Mouse (Mus musculus) adrenal gland, adult 18-20 months (tissue): ENCODE data around the gene Mri1. TPM values are rescaled to one million over a fixed set of nuclear protein-coding genes. Genes with fewer than 3 reads are reported as not detected.

ENCODE experiments used
- DNase-seq, 2 experiments: peaks; one replicate each; pipeline ENCODE4 v3.0.0; 2021 to 2022; ENCODE audit warnings: low spot score in 2 of 2
- long read RNA-seq, 2 experiments: library from polyadenylated mRNA; stranded (forward); transcript quantifications; one replicate each; pipeline ENCODE4 v2.0.0; 2021
- total RNA-seq, 2 experiments: library from RNA; stranded (reverse); gene quantifications; 1 replicate in 1 of 2; 2 replicates in 1 of 2; pipeline ENCODE4 v1.2.3; 2021

The Mri1 gene
- total RNA-seq, result 10 to 100 TPM; 26.2 to 33.4 TPM
- long read RNA-seq, experiment 1, transcript Mri1-203 (5 exons, 2,819 nt), result major isoform, 10 of 13 reads
- long read RNA-seq, experiment 1, partial matches to known transcripts, result 1 of 13 reads
- long read RNA-seq, experiment 1, other reads (novel, unspliced or antisense), result 2 of 13 reads
- long read RNA-seq, experiment 2, transcript Mri1-203 (5 exons, 2,819 nt), result major isoform, 46 of 59 reads
- long read RNA-seq, experiment 2, partial matches to known transcripts, result 5 of 59 reads
- long read RNA-seq, experiment 2, other reads (novel, unspliced or antisense), result 7 of 59 reads

DNA sequence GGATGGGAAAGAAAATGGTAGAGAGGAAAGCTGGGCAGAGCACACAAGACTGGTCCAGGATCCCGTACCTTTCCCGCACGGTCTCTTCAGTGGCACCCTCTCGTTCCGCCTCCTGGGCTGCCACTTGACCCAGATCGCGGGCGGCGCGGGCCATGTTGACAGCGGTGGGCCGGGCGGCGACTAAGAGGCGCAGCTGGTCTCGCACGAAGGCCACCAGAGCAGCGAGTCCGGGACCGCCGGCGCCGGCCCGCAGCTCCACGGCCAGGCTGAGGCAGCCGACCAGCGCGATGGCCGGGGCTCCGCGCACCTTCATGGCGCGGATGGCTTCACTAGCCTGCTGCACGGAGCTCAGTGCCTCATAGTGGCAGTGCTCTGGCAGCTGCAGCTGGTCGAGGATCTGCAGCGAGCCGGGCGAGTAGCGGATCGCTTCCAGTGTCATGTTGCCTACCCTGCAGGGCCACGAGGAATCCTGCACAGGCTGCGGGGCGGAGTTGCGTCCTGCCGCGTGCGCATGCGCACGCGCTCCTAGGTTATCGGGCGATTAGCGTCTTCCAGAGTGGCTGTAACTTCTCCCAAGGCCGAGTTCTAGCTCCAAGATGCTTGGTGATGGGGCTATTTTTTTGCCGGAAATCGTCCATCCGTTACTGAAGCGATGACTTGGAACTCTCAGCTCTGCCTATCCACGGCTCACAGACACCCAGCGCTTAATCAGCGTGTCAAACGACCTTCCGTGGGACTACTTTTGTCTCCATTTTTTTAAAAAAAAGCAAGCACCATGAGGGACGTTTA, at the start of gene Mri1:
Mri1 (minus strand) TSS at position 505 of the 789 bp plus-strand sequence.
- peak; percentile 70 to 74 for DNase-seq

DNA sequence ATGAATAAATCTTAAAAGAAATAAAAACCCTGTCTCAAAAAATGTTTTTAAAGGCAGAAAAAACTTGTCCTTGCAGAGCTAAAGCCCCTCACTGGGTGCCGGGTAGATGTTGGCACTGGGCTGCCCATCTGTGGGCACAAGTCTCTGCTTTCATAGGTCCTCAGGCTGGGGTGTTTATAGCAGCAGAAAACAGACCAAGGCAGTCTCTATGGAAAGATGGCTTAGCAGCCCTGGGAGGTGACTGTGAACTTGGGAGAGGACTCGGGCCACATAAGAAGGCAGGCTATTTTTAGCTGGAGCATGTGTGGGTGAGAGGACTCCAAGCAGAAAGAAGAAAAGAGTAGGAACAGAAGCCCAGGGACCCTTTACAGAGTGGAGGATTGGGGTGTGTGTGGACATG, 46.8 kb upstream of the Mri1 start:
- DNase-seq, result no peak

DNA sequence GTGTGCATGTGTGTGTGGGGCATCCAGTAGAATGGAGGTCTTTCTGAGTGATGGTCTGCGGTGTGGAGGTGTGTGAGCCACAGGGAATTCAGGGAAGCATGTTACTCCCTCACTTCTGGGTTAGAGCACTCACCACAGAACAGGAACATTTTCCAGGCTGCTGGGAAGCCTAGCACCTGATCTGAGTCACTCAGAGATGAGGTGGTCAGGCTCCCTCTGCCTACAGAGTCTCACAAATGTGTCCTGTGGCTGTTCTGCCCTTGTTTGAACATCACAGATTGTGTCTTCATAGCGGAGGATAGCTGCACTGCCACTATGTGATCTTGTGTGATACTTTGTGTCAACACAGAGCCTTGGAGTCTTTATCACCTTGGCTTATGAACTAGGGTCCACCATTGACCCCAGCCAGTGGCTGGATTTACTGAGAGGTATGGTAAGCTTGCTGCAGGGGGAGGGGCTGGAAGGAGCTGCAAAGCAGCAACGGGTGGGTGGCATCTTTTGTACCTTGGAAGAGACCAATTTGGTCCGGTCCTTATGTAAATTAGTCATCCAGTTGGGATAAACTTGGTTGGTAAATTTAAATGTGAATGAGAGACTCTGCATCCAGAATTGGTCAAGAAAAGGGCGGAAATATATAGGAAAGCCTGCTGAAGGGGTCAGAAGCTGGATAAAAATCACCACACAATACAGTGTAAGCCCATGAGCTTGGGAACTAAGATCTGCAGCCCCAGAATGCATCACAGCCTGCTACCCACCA, 40.1 kb upstream of the Mri1 start:
- DNase-seq, result no peak

DNA sequence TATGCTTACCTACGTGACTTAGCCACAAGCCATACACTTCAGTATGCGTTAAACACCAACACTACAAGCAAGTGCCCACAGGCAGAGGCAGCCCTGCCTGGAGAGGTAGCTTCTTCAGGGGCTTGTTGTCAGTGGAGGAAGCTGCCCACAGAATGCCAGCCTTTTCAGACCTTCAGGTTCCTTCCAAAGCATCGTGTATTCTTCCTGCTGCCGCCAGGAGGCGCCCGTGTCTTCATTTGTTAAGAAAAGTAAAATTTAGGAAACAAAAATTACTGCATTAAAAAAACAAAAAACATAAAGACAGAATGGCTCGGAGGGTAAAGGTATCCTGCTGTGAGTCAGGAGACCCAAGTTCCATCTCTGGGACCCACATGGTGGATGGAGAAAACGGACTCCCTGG, 34.6 kb upstream of the Mri1 start:
- peak; percentile 40 to 66 for DNase-seq

DNA sequence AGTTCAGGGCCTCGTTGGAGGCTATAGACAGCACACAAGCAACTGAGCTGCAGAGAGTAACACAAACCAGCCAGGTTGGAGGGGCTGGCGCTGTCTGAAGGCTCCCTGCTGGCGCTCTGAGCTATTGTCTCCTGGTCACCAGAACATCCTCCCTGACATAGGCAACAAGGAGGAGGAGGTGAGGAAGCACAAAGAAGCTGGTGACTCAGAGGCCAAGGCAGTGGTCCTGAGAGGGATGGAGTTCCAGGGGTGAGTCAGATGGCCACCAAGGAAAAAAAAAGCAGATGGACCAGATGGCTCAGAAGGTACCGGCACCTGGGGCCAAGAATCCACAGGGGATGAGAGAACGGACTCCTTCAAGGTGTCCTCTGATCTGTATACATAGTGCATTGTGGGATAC, 34.0 kb upstream of the Mri1 start:
- DNase-seq, result peak in 1 of 2 experiments; percentile 12

DNA sequence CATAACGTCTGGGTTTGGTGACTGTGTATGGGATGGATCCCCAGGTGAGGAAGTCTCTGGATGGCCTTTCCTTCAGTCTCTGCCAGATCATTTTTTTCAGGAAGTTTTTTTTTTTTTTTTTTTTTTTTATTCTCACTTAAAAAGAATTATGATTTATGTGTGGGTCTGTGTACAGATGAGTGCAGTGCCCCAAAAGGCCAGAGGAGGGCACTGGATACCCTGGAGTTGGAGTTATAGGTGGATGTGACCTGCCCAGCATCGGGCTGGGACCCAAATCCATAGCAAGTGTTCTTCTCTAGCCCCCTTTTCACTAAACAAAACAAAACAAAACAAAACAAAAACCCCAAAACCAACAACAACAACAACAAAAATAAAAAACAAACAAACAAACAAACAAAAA, 31.8 kb upstream of the Mri1 start:
- peak in 1 of 2 experiments; percentile 18 for DNase-seq

DNA sequence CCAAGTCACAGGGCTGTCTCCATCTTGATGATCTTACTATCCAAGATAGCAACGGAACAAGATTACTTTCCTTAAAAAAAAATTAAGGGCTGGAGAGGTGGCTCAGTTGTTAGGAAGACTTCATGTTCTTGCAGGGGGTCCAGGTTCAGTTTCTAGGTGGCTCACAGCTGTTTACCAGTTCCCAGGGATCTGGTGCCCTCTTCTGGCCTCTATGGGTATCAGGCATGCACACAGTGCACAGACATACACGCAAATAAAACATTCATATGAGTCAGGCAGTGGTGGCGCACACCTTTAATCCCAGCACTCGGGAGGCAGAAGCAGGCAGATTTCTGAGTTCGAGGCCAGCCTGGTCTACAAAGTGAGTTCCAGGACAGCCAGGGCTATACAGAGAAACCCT, 28.5 kb upstream of the Mri1 start:
- DNase-seq, result peak; percentile 30 to 42

DNA sequence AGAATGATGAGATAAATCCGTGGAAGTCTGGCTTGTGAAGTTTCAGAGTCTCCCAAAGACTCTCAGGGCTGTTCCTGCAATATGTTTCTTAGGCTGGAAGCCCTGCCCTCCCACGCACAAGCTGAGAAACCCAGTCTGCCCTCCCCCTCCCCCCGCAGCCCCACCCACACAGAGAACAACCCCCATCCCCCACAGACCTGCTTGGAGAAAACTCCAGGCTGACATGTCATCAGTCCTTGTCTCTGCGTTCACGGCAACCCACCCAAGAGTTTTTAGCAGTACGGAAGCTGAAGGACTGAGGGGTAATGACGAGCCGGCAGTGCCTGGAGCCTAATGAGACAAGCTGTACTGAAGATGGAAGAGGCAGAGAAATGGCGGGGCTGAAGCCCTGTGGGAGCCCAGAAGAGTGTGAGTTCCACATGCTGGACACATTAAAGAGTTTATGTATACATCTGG, 27.5 kb upstream of the Mri1 start:
- peak in 1 of 2 experiments; percentile 14 for DNase-seq

DNA sequence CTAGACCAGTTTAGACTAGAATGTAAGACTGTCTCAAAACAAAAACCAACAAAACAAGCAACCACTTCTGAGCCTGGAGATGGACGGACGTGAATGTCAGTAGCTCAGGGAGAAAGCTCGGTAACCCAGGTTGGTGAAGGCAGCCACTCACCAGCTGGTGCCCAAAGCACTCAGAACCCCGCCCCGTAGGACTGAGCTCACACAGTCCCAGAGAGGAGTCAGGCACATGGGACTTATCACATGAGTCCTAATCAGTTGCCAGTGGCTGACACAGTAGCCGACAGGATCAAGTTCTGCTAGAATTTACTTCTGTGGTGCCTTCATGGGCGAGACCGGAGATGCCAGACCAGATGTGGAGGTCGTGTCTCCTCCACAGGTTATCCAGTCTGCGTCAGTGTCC, 23.7 kb upstream of the Mri1 start:
- DNase-seq, result no peak

DNA sequence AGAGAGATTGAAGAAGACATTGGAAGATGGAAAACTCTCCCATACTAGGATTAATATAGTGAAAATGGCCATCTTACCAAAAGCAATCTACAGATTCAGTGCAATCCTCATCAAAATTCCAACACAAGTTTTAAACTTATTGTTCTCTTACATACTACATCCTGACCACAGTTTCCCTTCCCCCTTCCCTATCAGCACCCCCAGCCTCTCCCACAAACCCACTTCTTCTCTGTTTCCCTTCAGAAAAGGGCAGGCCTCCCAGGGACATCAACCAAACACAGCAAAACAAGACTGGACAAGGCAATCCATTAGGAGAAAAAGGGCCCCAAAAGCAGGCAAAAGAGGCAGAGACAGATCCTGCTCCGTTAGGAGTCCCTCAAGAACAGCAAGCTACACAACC, 19.3 kb upstream of the Mri1 start:
- DNase-seq, result no peak

DNA sequence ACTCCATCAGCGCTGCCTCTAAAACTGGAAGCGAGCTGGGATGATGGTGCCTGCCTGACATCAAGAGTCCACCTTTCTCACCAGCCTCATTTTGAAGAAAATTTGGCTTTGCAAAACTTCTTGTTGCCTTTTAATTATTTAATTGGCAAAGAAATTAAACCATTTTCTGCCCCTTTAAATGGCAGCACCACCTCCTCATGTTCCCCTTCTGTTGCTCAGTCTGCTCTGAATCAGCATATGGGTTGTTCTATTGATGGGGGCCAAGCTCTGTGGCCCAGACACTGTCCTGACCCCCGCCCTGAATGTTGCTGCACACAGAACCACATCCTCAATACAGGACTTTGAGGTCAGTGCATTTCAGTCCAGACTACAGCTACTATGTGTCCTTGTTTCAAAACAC, 16.8 kb upstream of the Mri1 start:
- DNase-seq, result no peak

DNA sequence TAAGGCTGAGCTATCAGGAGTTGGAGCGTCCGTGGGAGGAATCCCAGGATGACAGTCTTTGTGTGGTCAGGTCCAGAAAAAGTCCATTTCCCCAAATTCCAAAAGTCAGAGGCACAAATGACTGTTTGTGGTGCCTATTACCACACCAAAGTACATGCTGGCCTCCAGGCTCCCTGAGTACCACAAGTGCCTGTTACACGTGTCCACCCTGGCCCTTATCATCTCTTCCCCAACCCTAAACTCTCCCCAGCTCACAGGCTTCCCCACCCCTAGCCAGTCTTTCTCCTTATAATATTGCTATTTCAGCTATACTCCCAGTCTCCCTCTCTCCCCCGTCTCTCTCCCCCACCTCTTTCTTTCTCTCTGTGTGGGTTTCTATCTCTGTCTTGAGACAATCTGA, 15.2 kb upstream of the Mri1 start:
- no peak for DNase-seq

DNA sequence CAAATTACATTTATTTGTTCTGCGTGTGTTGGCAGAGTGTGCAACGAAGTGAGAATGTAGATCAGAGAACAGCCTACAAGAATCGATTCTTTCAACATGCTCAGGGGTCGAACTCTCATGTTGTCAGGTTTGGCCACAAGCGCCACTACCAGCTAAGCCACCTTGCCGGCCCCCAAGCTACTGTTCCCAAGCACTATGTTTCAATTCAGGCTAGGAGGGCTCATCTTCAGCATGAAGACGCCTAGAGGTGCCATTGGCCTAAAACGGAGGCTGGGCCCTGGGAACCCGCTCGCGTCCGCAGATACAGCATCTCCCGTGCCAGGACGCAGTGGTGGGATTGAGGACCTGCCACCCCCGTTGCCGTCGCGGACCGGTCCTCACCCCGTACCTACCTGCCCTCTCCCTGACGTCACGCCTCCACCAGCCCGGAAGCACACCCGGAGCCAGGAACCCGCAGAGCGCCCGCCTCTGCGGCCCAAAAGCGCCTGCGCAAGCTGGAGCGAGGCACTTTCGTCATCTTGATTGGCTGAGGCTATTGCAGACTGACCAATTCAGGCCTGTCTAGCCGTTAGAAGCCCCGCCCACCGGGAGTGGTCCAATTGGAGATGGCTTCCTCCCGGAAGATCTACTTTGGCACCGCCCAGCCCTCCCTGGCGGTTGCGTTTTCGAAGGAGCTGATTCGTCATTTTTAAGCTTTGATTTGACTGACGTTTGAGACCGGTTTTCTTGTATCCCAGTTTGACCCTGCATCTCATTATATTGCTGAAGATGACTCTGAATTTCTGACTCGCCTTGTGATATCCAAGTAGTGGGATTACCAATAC, 13.0 kb upstream of the Mri1 start, which contains the start of gene Ccdc130:
Ccdc130 (minus strand) TSS at position 431 of the 824 bp plus-strand sequence.
- peak; percentile 95 to 97 for DNase-seq

DNA sequence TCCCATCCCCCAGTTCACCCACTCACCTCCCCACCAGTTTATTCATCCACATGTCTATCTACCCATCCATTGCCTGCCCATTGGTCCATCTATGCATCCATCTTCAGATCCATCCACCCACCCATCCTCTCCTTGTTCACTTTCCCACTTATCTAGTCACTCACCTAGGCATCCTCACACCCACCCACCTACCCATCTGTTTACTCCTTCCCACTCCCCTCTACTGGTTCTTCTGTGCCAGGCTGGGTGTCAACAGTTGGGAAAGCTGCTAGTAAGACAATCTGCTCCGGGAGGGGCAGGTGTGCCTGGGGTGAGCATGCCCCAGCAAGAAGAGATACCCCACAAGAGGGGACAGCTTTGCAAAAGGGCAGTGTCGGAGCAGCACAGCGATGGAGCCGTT, 4.0 kb upstream of the Mri1 start:
- DNase-seq, result no peak

DNA sequence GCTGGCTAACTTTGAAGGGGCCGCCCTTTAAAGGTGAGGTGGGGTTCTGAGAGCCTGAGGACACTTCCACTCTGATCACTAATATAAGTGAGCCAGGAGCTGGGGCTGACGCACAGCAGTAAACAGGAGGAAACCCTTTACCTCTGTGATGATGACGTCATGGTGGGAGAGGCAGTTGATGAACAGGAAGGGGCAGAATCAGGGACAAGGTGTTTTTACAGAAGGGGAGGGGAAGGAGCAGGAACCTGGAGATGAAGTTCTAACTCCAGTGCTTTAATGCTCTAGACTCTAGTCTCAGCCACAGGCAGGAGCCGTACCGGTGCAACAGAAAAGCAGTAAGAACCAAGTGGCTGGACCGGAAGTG, 686 bp downstream of the Mri1 start:
- DNase-seq, result no peak

DNA sequence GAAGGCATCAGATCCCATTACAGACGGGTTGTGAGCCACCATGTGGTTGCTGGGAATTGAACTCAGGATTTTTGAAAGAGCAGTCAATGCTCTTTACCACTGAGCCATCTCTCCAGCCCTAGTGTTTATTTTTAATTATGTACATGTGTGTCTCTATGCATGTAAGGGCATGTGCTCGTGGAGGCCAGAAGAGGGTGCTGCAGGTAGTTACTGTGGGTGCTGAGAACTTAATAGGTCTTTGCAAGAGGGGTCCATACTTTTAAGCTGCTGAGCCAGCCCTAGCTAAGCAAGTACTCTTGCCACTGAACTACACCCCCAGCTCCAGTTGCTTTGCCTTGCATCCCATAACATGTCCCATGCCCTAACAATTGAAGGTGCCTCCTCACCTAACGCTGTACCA, 1.3 kb downstream of the Mri1 start:
- DNase-seq, result no peak

DNA sequence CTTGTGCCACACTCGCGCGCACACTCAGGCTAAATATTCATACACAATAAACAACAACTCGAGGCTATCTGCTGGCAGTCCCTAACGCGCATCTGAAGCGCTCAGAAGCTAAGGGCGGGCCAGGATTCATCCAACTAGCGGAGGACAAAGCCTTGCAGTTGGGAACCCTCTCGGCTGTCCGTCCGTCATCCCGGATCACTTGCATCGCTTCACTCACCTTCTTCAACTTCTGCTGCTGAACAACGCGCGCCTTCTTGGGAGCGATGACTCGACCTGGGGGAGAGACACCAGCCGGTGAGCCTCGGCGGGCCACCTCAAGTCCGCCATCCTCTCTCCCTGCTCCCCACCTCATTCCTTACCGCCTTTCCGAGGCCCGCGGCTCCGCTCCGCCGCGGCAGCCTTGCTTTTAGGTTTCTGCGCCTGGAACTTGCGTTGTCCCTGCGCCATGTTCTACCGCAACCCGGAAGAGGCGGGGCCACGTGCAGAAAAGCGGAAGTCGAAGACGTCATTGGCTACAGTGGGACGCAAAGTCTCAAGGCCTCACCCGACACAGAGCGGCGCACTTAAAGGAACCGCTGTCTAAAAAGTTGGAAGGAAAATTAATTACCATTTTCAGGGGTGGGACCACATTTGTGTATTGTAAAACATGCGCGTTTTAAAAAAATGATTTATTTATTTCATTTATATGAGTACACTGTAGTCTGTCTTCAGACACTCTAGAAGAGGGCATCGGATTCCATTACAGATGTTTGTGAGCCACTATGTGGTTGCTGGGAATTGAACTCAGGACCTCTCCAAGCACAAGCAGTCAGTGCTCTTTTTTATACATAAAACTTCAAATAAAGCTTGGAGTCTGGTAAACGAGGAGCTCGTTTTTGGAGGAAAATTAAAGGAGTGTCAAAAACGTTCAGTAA, 7.6 kb downstream of the Mri1 start, which contains the start of gene D8Ertd738e:
D8Ertd738e (minus strand) TSS at position 463 of the 914 bp plus-strand sequence.
- DNase-seq, result peak; percentile 77 to 82

DNA sequence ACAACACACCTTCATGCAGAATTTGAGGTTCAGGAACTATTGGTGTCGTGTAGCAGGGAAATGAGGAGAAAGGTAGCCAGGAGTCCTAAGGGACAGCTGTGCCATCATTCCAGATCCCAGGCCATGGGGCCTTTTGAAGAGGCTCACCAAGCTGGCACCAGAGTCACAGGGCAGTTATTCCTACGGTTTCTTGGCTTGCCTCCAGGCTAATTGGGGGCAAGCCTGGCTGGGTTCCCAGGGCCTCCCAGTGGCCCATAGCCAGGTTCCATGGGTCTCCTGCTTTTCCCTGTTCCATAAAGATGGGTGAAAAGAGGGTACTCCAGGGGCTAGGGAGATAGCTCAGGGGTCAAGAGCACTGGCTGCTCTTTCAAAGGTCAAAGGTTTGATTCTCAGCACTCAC, 15.3 kb downstream of the Mri1 start:
- no peak for DNase-seq

DNA sequence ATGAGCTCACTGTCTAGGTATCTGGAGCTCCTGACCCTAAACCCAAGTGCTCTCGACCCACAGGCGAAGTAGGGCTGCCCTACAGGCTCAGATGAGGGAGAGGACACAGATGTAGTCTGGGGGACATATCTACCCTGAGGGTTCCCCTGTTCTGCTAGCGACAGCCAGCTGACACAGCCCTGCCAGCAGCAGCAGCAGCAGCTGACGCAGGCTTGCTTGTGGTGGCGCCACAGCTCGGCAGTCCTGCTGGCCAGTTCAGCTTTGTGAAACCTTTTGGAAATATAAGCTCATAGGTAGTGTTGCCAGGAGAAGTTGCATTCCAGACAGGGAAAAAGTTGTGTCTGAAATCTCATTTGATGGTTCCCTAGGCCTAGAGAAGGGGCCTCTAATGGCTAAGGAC, 16.0 kb downstream of the Mri1 start:
- no peak for DNase-seq
